Mouse (Mus musculus) embryo, embryonic 11 days (tissue): ENCODE data around the gene Bcl10.

Experiments used
- DNase-seq: peaks from one replicate; pipeline ENCODE4 v3.0.0-alpha.2; 2015

The Bcl10 gene

DNA sequence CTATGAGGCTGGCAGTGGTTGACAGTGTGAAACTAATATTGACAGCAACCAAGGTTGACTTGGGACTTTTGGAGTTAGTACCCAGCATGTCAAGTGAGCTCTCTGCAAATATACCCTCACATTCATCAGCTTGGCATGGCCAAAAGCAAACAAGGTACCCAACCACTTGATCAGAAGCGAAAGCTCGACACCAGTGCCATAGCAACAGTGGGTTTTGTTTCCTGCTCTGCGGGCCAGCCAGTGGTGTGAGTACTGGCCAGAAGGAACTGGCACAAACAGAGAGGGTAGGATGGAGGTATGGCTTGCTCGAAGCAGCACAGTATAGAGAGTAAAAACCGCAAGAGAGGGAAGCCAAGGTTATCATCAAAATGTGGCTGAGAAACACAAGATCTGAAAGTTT, 6.2 kb upstream of the Bcl10 start:
- DNase-seq: no peak

DNA sequence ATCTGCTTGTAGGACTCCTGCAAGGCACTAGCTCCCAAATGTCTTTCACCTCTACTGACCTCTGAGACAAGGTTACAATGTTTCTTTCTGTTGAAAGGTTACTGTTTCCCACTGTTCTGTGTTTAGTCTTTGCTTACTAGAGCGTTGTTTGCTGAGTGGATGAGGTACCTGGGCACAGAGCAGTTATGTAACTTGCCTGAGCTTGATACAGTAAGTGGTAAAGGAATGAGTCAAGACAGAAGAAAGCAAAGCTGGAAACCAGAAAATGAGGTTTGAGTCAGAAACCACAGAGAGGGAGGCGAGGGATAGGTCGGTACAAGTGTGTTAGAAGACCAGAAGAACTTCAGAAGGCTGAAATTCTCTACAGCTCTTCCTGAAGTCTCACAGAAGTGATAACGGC, 5.8 kb upstream of the Bcl10 start:
- no peak for DNase-seq

DNA sequence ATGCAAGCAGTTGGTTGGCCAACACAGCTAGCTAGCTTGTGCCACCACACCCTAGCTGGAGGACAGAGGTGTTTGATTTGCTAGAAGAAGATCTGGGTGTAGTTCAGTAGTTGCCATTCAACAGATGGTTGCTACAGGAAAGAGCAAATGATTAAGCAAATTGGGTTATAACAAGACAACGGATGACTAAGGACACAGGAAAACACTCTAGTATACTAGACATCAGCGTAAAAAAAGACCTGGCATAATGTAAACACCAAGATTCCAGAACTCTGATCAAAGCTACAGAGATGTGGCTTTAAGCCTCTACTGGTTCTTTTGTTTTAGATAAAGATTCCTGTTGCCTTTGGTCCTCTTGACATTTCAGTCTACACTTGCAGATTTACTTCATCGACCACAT, 367 bp downstream of the Bcl10 start:
- no peak for DNase-seq

- peak; percentile 100 for DNase-seq
These were observed 1.4 kb downstream of the Bcl10 start for GRCm38 (mm10) chr3:145923874-145924577.

GRCm38 (mm10) chr3:145924649-145925337, 2.2 kb downstream of the Bcl10 start:
- peak; percentile 59 for DNase-seq

- DNase-seq: no peak
These were observed 2.9 kb downstream of the Bcl10 start for GRCm38 (mm10) chr3:145925506-145925905.

GRCm38 (mm10) chr3:145929525-145930400, 7.2 kb downstream of the Bcl10 start:
- peak; percentile 44 for DNase-seq

DNA sequence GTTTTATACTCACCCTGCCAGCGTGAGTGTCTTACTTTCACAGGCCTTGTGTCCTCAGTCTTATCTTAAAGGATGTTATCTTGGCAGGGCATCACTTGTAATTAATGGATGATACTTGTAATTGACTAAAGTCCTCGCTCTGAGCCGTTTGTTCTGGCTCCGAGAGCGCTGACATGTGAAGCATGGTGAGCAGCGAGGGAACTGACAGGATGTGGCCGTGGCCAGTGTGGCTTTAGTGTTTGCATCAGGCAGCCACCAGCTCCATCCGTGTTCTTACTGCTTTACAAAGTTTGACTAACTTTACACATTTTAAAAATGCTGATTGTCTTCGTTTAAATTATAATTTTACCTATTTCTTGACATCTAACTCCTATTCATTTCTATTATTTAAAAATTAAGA, 11.2 kb downstream of the Bcl10 start:
- DNase-seq: no peak

GRCm38 (mm10) chr3:145937505-145938404, 15.2 kb downstream of the Bcl10 start, which contains the start of gene 2410004B18Rik:
2410004B18Rik (plus strand) TSS chr3:145938014.
- DNase-seq: peak; percentile 95

DNA sequence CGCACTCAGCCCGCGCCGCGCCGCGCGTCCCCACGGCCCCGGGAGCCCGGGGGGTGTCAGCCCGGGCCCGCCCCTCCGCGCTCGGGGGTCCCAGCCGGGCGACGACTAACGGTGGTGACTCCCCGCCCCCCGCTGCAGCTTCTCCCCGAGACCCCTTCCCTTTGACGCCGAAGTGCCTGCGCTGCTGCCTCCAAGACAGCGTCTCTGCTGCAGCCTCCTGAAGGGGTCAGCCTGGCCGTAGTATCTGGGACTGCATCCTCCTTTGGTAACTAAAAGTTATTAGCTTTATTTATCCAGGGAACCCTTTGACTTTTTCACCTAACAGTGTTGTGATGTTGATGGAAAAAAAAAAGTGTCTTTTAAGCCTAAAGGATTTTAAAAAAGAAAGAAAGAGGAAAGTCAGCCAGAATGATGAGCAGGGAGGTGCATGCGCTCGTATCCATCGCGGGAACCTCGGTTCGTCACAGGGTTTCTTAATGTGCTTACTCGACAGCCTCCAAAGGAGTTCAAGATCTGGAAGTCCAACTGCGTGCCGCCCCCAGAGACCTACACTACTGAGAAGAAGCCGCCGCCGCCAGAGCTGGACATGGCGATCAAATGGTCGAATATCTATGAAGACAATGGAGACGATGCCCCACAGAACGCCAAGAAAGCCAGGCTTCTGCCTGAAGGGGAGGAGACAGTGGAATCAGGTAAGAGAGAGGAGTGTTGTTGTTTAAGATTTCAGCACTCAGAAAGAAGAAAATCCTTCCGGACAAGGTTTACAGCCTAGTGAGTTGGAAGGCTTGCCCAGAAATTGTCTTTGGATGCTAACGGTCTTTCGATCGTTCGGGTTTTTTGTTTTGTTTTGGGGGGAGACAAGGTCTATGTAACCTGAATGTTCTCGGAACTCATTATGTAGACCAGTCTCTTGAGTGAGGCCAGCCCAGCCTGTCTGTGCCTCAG, 16.1 kb downstream of the Bcl10 start:
- peak; percentile 54 for DNase-seq

DNA sequence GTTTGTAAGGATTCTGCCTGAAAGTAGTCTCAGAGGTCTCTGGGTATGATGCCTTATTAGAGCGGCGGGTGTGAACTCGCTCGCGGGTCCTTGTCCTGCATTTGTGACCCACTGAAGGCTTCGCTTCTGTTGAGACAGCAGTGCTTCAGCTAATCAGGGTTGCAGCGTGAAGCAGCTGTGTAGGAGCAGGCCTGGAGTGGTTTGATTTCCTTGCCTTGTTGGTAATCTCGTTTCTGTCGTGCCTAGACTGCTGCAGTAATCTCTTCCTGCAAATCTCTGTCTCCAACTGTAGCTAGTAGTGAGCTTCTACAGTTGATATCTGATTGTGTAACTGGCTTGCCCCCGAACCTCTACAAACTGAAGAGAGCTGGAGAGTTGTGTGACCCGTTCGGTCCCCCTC, 16.8 kb downstream of the Bcl10 start:
- no peak for DNase-seq

DNA sequence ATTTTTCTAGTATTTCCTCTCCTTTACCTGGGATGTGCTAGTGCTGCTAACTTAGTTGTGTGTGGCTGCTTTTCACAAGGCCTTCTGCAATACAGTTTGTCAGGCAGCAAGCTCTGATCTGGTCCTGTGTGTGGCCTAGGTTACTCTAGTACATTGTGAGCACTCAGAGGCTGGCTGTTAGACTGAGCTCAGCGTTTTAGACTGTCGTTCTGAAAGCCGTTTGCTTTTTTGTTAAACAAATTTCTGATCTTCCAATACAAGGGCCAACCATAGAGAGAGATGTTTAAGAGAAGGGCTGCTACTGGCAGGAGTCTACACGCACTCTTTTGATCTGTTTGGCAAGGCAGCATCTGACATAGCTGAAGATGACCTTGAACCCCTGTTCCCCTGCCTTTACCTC, 17.4 kb downstream of the Bcl10 start:
- no peak for DNase-seq

DNA sequence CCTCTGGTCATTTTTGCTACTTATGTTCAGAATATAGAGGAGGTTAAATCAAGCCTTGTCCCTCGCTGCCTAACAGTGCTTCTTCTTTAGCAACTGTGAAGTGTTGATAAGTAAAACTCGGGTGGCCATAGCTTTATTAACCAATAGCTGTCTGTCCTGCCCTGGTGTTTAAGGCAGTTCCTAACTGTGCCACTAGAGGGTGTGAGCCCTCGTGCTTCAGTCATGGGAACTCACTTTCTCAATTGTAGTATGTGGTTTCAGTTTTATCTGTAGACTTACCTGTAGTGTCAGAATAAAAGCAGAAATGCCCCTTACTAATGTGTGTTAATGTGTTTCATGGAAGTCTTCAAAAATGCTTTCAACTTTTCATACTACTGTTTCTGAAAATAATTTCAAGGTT, 19.4 kb downstream of the Bcl10 start:
- peak; percentile 74 for DNase-seq

DNA sequence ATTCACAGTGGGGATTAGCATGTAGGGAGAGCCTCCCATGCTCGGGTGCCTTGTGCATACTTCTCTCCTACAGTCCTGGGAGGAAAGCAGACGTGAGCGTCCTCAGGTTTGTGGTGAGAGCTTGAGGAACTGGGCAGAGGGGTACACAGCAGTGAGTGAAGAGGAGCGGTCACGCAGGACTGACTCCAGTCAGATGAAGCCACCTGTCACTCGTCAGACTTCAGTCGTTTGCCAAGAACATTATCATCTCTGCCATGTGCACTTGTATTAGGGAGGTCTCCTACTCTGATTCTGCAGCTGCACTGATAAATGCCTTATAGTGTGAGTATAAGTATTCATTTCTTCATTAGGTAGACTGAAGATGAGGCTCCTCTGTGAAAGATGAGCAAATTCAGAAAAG, 21.7 kb downstream of the Bcl10 start:
- no peak for DNase-seq

DNA sequence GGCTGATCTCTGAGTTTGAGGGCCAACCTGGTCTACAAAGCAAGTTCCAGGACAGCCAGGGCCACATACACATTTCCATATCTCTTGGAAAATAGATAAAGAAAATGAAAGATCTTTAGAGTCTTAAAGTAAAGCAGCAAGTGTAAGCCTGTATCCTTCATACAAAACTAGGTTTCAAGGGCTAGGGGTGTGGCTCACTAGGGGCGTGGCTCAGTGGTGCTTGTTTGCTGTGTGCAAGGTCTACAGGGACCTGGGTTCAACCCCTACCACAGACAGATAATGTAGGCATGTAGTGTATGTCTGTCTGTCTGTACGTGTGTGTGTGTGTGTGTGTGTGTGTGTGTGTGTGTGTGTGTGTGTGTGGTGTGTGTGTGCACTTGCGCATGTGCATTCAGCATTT, 23.3 kb downstream of the Bcl10 start:
- no peak for DNase-seq

DNA sequence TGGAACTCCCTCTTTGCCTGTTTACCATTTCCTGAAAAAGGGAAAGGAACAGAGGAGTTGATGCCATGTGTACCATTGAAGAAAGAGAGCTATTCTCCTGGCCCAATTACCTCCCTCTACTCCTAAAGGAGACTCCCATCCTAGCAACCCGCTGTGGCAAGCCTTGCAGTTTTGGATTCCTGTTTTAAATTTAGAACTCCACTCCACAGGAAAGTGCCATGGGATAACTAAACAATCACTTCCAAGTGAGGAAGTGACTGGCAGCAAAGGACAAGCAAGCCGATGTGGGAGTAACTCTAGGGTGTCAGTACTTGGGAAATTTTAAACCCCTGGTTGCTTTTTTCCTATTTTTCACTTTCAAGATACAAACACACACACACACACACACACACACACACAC, 24.1 kb downstream of the Bcl10 start:
- DNase-seq: no peak

DNA sequence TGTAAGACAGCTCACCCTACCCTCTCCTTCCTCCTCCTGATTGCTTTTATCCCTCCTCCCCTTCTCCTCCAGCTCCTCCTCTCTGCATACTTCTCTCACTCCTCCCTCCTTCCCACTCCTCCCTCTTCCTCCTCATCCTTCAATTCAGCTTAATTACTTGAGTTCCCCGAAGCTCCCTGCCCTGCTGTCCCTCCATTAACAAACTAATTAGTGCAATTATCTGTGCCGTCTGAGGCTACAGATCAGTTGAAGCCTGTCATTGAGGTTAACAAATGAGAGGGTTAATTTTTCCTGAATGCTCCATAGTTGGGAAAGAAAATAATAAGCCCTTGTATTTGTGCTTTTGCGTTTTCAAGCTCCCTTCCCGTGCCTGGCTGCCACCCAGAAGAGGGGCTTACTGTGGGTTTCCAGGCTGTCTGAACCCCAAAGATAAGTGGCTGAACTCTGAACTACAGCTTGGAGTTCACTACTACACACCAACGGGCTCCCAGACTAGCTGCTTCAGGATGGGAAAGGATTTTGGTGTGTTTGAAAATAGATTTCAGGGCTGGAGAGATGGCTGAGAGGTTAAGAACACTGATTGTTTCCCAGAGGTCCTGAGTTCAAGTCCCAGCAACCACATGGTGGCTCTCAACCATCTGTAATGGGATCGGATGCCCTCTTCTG, 25.1 kb downstream of the Bcl10 start:
- no peak for DNase-seq

GRCm38 (mm10) chr3:145950034-145950814, 27.6 kb downstream of the Bcl10 start:
- peak; percentile 80 for DNase-seq

- DNase-seq: no peak
These were observed 28.2 kb downstream of the Bcl10 start for GRCm38 (mm10) chr3:145950815-145951130.
